ENCODE assay signal across 8 mouse cellular contexts in genomic region chr13:73425839-73426490, GRCm38 (mm10). TPM values are rescaled to one million over a fixed set of nuclear protein-coding genes. Genes with fewer than 3 reads are reported as not detected.
DNase-seq lines count a peak whose midpoint lies in the region; ATAC-seq and TF ChIP-seq lines count a peak whose summit lies in the region.

No protein-coding gene starts in this region.

- no peaks in the 10 kb centered on the region for H3K36me3 ChIP-seq in intestine, embryonic 16.5 days (ENCODE audit: control insufficient read depth, insufficient read depth, low read length)
- H3K36me3 ChIP-seq in limb, embryonic 13.5 days = no peaks in the 10 kb centered on the region
- H3K36me3 ChIP-seq in midbrain, embryonic 16.5 days (ENCODE audit: control insufficient read depth, insufficient read depth, low read length) = no peaks in the 10 kb centered on the region
- no peaks in the 10 kb centered on the region for H3K36me3 ChIP-seq in spleen, adult 2 months (ENCODE audit: control insufficient read depth, insufficient read depth, low read length)

- H3K4me2 ChIP-seq in intestine, embryonic 16.5 days (ENCODE audit: low read depth, low read length) = 0 out of 2 replicates have a peak overlapping the region, but pooled peaks have one; percentile 22
- 0 out of 2 replicates have a peak overlapping the region, but pooled peaks have one; percentile 28 for H3K4me2 ChIP-seq in limb, embryonic 13.5 days (replicated peaks)
- peak overlapping the region; percentile 37 for H3K4me2 ChIP-seq in midbrain, embryonic 16.5 days (ENCODE audit: low read length)

- TF ChIP-seq POLR2A in cortical plate, adult 2 months (IDR thresholded peaks at IDR 0.05; ENCODE audit: extremely low read depth, insufficient read depth, low read length) = no peak
- no peak for TF ChIP-seq POLR2A in spleen, adult 2 months (IDR thresholded peaks at IDR 0.05; ENCODE audit: low read depth, low read length)

- peaks cover 4% of the 10 kb centered on the region for H3K4me1 ChIP-seq in cortical plate, adult 2 months (ENCODE audit: control insufficient read depth, insufficient read depth, low read length)
- 0 out of 2 replicates have a peak, but pooled peaks cover 3% of the 10 kb centered on the region for H3K4me1 ChIP-seq in intestine, embryonic 16.5 days (ENCODE audit: control insufficient read depth, insufficient read depth, low read length)
- no peaks in the 10 kb centered on the region for H3K4me1 ChIP-seq in limb, embryonic 13.5 days
- H3K4me1 ChIP-seq in midbrain, embryonic 16.5 days (ENCODE audit: control insufficient read depth, insufficient read depth, low read length) = no peaks in the 10 kb centered on the region
- H3K4me1 ChIP-seq in spleen, adult 2 months (ENCODE audit: control insufficient read depth, insufficient read depth, insufficient read length) = no peaks in the 10 kb centered on the region

- no peak overlapping the region for H3K27ac ChIP-seq in cortical plate, adult 2 months (ENCODE audit: insufficient read depth, low read length)
- no peak overlapping the region for H3K27ac ChIP-seq in intestine, embryonic 16.5 days (ENCODE audit: low read length)
- H3K27ac ChIP-seq in limb, embryonic 13.5 days = no peak overlapping the region
- H3K27ac ChIP-seq in midbrain, embryonic 16.5 days (ENCODE audit: low read length) = no peak overlapping the region
- H3K27ac ChIP-seq in spleen, adult 2 months (ENCODE audit: insufficient read depth, low read length) = no peak overlapping the region

- H3K27me3 ChIP-seq in intestine, embryonic 16.5 days (replicated peaks; ENCODE audit: control insufficient read depth, insufficient read depth, low read length) = no peaks in the 10 kb centered on the region
- peaks cover 35% of the 10 kb centered on the region for H3K27me3 ChIP-seq in limb, embryonic 13.5 days
- no peaks in the 10 kb centered on the region; the same call in 1 of the 2 replicates for H3K27me3 ChIP-seq in midbrain, embryonic 16.5 days (ENCODE audit: control insufficient read depth, insufficient read depth, low read depth, low read length)
- H3K27me3 ChIP-seq in spleen, adult 2 months (ENCODE audit: control insufficient read depth, insufficient read depth, low read length) = no peaks in the 10 kb centered on the region

- no peaks in the 10 kb centered on the region for H3K9me3 ChIP-seq in intestine, embryonic 16.5 days (ENCODE audit: control insufficient read depth, low read length)
- H3K9me3 ChIP-seq in limb, embryonic 13.5 days = no peaks in the 10 kb centered on the region
- no peaks in the 10 kb centered on the region for H3K9me3 ChIP-seq in midbrain, embryonic 16.5 days (replicated peaks; ENCODE audit: control insufficient read depth, low read length, poor library complexity, severe bottlenecking)

- peak; percentile 74 for ATAC-seq in activated CD4-positive, CD25-positive, alpha-beta regulatory T cell, adult 4 months
- peak; percentile 54 for ATAC-seq in intestine, embryonic 16.5 days
- ATAC-seq in limb, embryonic 13.5 days (ENCODE audit: low FRiP score, low read depth) = peak; percentile 44; the same call in 1 of the 2 replicates
- peak; percentile 74 for ATAC-seq in midbrain, embryonic 16.5 days

- 11% methylated on average over 11 of the region's 11 CpGs for WGBS in intestine, embryonic 16.5 days
- WGBS in limb, embryonic 13.5 days = 10% methylated on average over 11 of the region's 11 CpGs
- WGBS in midbrain, embryonic 16.5 days = 4% methylated on average over 11 of the region's 11 CpGs
- WGBS in spleen, adult 2 months = 19% methylated on average over 11 of the region's 11 CpGs

- H3K4me3 ChIP-seq in cortical plate, adult 2 months (ENCODE audit: insufficient read depth, low read length) = no peak overlapping the region
- H3K4me3 ChIP-seq in intestine, embryonic 16.5 days (ENCODE audit: low read length) = no peak overlapping the region
- no peak overlapping the region for H3K4me3 ChIP-seq in limb, embryonic 13.5 days
- H3K4me3 ChIP-seq in midbrain, embryonic 16.5 days (ENCODE audit: low read depth, low read length) = no peak overlapping the region
- H3K4me3 ChIP-seq in spleen, adult 2 months (ENCODE audit: extremely low read depth, insufficient read depth, insufficient read length) = no peak overlapping the region

- peak; percentile 94 for TF ChIP-seq CTCF in cortical plate, adult 2 months (IDR thresholded peaks at IDR 0.05; ENCODE audit: extremely low read depth, insufficient read depth, low read length)
- peak; percentile 96 for TF ChIP-seq CTCF in spleen, adult 2 months (IDR thresholded peaks at IDR 0.05; ENCODE audit: extremely low read depth, insufficient read depth, insufficient read length, insufficient replicate concordance)

- H3K9ac ChIP-seq in intestine, embryonic 16.5 days (ENCODE audit: low read depth, low read length) = no peak overlapping the region
- H3K9ac ChIP-seq in limb, embryonic 13.5 days = no peak overlapping the region
- no peak overlapping the region for H3K9ac ChIP-seq in midbrain, embryonic 16.5 days (ENCODE audit: low read depth, low read length)

- DNase-seq in 3T3-L1 (ENCODE audit: low read depth, low spot score) = peak; percentile 85
- DNase-seq in gastrocnemius, postnatal 10 days = peak; percentile 72
- peak in 1 of 2 experiments; percentile 66 for DNase-seq in spleen, adult 2 months (ENCODE audit: low read depth in 1 of 2, low spot score in 2 of 2)

RNA-seq across cellular contexts. Expression of gene Lpcat1, which starts 41.0 kb away (rescaled TPM):
- polyA plus RNA-seq in activated CD4-positive, CD25-positive, alpha-beta regulatory T cell, adult 4 months (2017; shearing (Covaris generic)) = 10 to 100 TPM; 22.3 to 28.0 TPM
- 39.6 and 48.5 TPM in 2 replicates for polyA plus RNA-seq in cortical plate, adult 2 months (2012; rRNA removed)
- 10 to 100 TPM; 10.1 to 14.8 TPM for total RNA-seq in gastrocnemius, postnatal 10 days (2021)
- polyA plus RNA-seq in intestine, embryonic 16.5 days (2015; fragmentation: Nextera tagmentation; extraction: Ambion mirVana) = 13.2 and 15.5 TPM in 2 replicates
- polyA plus RNA-seq in limb, embryonic 13.5 days (2015; fragmentation: Nextera tagmentation; extraction: Ambion mirVana) = 53.0 and 53.6 TPM in 2 replicates
- polyA plus RNA-seq in midbrain, embryonic 16.5 days (2015; fragmentation: Nextera tagmentation; extraction: Ambion mirVana) = 75.7 and 78.3 TPM in 2 replicates
- 64.9 and 81.3 TPM in 2 replicates for polyA plus RNA-seq in spleen, adult 2 months (2012; rRNA removed)
